ENCODE assay signal across 36 mouse cellular contexts in the genomic region with DNA sequence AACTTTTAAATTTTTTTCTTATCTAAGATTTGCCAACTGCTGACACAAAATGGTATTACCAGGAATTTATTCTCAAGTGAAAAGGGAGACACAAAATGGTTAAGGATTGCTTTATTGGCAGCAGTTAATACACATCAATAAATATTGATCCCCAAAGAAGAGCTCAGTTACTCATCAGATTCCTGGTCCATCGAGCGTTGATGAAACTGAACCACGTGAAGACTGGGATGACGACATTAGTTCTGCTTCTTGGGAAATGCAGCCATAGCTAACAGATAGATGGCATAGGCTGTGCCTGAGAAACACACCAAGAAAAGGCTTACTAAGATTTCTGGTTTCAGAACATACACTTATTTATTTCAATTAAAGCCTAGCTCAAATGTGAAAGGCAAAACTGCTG. TPM values are rescaled to one million over a fixed set of nuclear protein-coding genes. Genes with fewer than 3 reads are reported as not detected.
"Had no signal": no experiment of that assay in that cellular context is flagged by ENCODE, and none has a peak within 500 bp of the region (broad histone marks: within the 10 kb centered on the region; RNA-seq: fewer than 3 reads in every experiment).

No protein-coding gene starts in this region.

- H3K4me3 ChIP-seq: heart, embryonic 10.5 days; heart, embryonic 12.5 days; heart, embryonic 13.5 days; heart, embryonic 15.5 days; hindbrain, embryonic 10.5 days; hindbrain, embryonic 12.5 days; hindbrain, embryonic 13.5 days; hindbrain, embryonic 15.5 days; intestine, embryonic 15.5 days; kidney, embryonic 15.5 days; layer of hippocampus, adult 2 months had no signal

- ATAC-seq: hindbrain, embryonic 16.5 days; hindbrain, postnatal 0 days; inflammation-experienced regulatory T-cells, adult 6 months; intestine, embryonic 15.5 days; intestine, embryonic 16.5 days; intestine, postnatal 0 days had no signal

- H3K4me2 ChIP-seq: heart, embryonic 11.5 days; heart, embryonic 12.5 days; heart, embryonic 13.5 days; heart, embryonic 15.5 days; hindbrain, embryonic 12.5 days; hindbrain, embryonic 13.5 days; hindbrain, embryonic 14.5 days; hindbrain, embryonic 15.5 days; intestine, embryonic 15.5 days; kidney, embryonic 15.5 days had no signal

- H3K9me3 ChIP-seq: heart, embryonic 10.5 days; heart, embryonic 12.5 days; heart, embryonic 13.5 days; heart, embryonic 15.5 days; hindbrain, embryonic 10.5 days; hindbrain, embryonic 12.5 days; hindbrain, embryonic 13.5 days; hindbrain, embryonic 15.5 days; intestine, embryonic 15.5 days; kidney, embryonic 15.5 days had no signal

- H3K27me3 ChIP-seq: heart, embryonic 12.5 days; heart, embryonic 13.5 days; heart, embryonic 15.5 days; hindbrain, embryonic 12.5 days; hindbrain, embryonic 13.5 days; hindbrain, embryonic 15.5 days; intestine, embryonic 15.5 days; kidney, embryonic 15.5 days had no signal

- H3K9ac ChIP-seq: heart, embryonic 12.5 days; heart, embryonic 13.5 days; heart, embryonic 15.5 days; hindbrain, embryonic 12.5 days; hindbrain, embryonic 13.5 days; hindbrain, embryonic 14.5 days; hindbrain, embryonic 15.5 days; intestine, embryonic 15.5 days; kidney, embryonic 15.5 days had no signal

- DNase-seq: heart, postnatal 10 days; heart, postnatal 14 days; heart, postnatal 36 days; heart, postnatal 4 days; kidney, adult 11 months; kidney, adult 18-20 months; kidney, adult 2 months; kidney, adult 8-10 months; kidney, adult 9 months; kidney, postnatal 10 days; kidney, postnatal 14 days; kidney, postnatal 25 days; kidney, postnatal 36 days; kidney, postnatal 4 days; layer of hippocampus, adult 9-11 months; layer of hippocampus, postnatal 36 days had no signal

- H3K27ac ChIP-seq: heart, embryonic 10.5 days; heart, embryonic 13.5 days; heart, embryonic 15.5 days; hindbrain, embryonic 10.5 days; hindbrain, embryonic 12.5 days; hindbrain, embryonic 13.5 days; hindbrain, embryonic 14.5 days; hindbrain, embryonic 15.5 days; hindbrain, postnatal 0 days; intestine, embryonic 15.5 days; kidney, embryonic 15.5 days; kidney, postnatal 0 days; layer of hippocampus, adult 2 months had no signal

RNA-seq across cellular contexts. Expression of a gene that starts 36.7 kb away (rescaled TPM):
- total RNA-seq: hematopoietic stem cell, adult 5-6 weeks had no signal
